17 mouse cellular contexts compared by ENCODE assay signal in the genomic region with DNA sequence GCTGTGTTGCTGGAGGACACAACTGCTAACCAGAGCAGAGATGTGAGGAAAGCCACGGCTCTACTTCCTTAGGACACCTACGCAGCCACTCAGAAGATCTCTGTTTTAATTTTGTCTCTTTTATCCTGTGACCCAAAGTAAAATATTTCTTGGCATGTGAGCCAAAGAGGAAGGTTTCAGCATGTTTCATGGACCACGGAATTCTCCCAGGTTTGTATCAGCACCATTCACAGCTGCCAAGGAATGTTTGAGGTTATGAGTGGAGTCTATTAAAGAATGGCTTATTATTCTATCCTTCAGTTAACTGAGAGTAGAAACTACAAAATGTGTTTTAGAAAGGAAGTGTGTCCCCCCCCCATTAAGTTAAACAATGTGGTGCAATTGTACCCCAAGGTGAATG.
"Had no signal": no experiment of that assay in that cellular context is flagged by ENCODE, and none has a peak within 500 bp of the region (broad histone marks: within the 10 kb centered on the region; RNA-seq: fewer than 3 reads in every experiment).

No protein-coding gene starts in this region.

- H3K9me3 ChIP-seq: midbrain, embryonic 13.5 days; midbrain, embryonic 15.5 days; neural tube, embryonic 12.5 days had no signal

- H3K4me2 ChIP-seq: lung, embryonic 14.5 days; midbrain, embryonic 11.5 days; midbrain, embryonic 13.5 days; midbrain, embryonic 15.5 days; neural tube, embryonic 12.5 days had no signal

- H3K4me3 ChIP-seq: megakaryocyte, embryonic 14.5 days; midbrain, embryonic 13.5 days; midbrain, embryonic 15.5 days; neural tube, embryonic 12.5 days had no signal

- ATAC-seq: midbrain, embryonic 13.5 days; midbrain, embryonic 15.5 days had no signal

- H3K9ac ChIP-seq: lung, embryonic 14.5 days; midbrain, embryonic 13.5 days; midbrain, embryonic 15.5 days; neural tube, embryonic 12.5 days had no signal

- H3K27ac ChIP-seq: macrophage; midbrain, embryonic 13.5 days; midbrain, embryonic 15.5 days; neural tube, embryonic 12.5 days had no signal

- DNase-seq: lung, adult 18-20 months; lung, embryonic 14.5 days; lung, postnatal 10 days; lung, postnatal 36 days; right cerebral cortex, adult 18-20 months; right cerebral cortex, postnatal 25 days; right cerebral cortex, postnatal 4 days; spleen, adult 18-20 months; thymus, adult 18-20 months; thymus, postnatal 14 days; thymus, postnatal 36 days had no signal

- H3K36me3 ChIP-seq: midbrain, embryonic 13.5 days; midbrain, embryonic 15.5 days; neural tube, embryonic 12.5 days had no signal

- H3K4me1 ChIP-seq: megakaryocyte, embryonic 14.5 days; midbrain, embryonic 15.5 days; neural tube, embryonic 12.5 days had no signal

- H3K27me3 ChIP-seq: megakaryocyte, embryonic 14.5 days; midbrain, embryonic 13.5 days; midbrain, embryonic 15.5 days; neural tube, embryonic 12.5 days had no signal
